Mouse (Mus musculus) left cerebral cortex, adult 6 months (tissue): ENCODE results near the gene Slc27a5. TPM values are rescaled to one million over a fixed set of nuclear protein-coding genes. Genes with fewer than 3 reads are reported as not detected.

Experiments used
- long read RNA-seq, 2 experiments: library from polyadenylated mRNA; unstranded; transcript quantifications; one replicate each; pipeline ENCODE4 v2.0.0; 2019 to 2020
- polyA plus RNA-seq: library from polyadenylated mRNA; unstranded; fragments of <200 nt; fragmentation: Nextera tagmentation; gene quantifications from 2 replicates; pipeline ENCODE4 v1.2.3, GENCODE M21; 2021

Gene Slc27a5
- polyA plus RNA-seq: not detected in 2 replicates
- long read RNA-seq, experiment 1: 0 reads
- long read RNA-seq, experiment 2: 0 reads

DNA sequence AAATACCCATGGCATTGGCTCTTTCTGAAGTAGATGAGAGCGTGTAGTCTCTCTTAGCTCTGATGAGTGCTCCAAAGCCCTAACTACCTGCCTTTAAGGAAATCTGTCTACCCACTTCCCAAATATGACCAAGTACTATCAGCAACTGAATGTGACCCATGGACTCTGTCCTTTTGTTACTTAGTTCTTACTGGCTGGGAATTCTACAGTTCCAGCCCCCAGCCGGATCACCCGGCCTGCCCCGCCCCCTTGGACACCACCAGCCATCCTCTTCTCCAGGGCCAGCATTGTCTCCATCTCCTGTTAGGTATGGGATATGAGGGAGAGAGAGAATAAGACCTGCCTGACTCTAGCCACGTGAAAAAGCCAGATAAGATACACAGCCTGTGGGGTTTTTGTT, at the start of gene Slc27a5:
TSS of gene Slc27a5 (minus strand) at position 140 of the 400 bp plus-strand sequence.

DNA sequence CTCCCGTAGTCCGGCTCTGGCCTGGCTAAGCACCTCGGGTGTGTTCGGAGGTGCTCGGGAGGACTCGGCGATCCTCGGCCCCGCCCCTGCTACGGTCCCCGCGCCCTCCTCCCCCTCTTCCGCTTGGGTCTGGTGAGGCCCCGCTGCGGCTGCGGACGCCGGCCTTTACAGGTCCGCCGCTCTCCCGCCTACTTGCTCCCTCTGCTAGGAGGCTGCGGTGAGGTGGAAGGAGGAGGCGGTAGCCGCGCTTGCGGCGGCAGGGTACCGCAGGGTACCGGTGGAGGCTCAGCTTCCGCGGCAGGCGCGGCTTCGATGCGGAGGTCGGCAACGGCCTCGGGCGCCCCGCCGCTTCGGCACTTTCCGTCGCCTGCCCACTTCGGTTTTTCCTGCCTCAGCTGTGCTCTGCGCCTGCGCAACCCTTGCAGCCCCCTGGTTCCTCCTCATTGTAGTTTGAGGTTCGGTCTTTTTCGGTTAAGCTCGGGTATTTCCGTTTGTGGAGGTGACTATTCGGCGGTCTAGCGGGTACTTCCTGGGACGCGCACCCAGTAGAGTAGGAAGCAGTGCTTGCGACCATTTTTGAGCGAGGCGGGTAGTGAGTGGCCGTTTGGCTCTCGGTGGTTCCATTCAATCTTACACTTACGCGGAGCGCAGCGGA, 40.0 kb upstream of the Slc27a5 start, which contains the start of gene Ube2m:
TSS of gene Ube2m (minus strand) at position 375 of the 655 bp plus-strand sequence.

DNA sequence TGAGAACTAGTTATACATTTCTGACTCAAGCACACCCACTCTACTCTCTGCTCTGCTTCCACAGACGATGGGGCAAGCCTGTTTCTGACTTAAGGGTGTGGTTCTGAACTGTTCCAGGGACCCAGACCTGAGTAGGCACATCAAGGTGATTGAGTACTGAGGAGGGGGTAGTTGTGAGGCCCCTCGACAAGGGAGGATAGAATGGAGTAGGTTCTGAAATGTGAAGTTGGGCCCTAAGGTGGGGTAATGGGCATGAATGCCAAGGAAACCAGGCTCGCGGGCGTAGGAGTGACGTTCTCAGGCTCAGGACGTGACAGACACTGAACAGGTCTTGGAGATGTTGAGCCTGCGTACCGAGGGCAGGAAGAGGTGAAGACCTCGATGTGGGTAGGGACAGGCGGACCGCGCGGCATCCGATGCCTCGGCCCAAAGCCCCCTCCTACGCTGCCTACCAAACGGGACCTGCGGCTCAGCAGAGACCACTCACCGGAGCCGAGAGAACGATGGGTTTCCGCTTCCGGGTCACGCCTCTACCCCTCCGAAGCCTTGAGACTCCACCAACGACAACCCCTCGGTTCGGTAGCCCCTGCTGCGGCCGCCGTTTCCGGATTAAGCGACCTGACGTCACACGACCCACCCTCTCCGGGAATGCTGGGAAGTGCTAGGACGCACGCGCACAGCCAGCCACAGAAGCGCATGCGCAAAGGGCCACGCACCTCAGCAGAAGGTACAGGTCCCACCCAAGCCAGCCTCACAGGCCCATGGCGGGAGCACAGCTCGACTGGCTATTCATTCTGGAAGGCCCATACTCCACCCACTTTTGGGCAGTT, 36.4 kb upstream of the Slc27a5 start, which contains the start of gene Chmp2a:
TSS of gene Chmp2a (minus strand) at position 660 of the 830 bp plus-strand sequence.

GRCm38 (mm10) chr7:13010005-13010908, 12.3 kb upstream of the Slc27a5 start, which contains the start of gene Zbtb45:
TSS of gene Zbtb45 (minus strand) at chr7:13010034.

DNA sequence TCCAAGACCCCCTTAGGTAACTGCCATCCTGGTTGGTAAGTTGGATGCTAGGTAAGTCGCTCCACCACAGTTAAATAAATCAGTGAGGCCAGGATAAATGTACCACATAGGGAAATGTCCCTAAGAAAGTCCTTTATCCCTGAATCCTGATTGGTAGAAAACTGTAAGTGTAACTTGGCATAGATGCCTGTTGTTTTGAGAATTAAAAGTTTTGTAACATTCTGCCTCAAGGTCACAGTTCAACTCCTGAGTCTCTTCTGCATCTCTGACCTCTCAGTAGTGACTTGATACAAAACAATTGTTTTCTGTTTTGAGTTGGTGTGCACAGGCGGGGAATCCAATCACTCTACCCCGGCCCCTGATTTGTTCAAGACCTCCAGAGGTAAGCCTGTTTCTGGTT, 859 bp upstream of the Slc27a5 start, which contains the start of gene Trim28:
TSS of gene Trim28 (plus strand) at position 264 of the 400 bp plus-strand sequence.

DNA sequence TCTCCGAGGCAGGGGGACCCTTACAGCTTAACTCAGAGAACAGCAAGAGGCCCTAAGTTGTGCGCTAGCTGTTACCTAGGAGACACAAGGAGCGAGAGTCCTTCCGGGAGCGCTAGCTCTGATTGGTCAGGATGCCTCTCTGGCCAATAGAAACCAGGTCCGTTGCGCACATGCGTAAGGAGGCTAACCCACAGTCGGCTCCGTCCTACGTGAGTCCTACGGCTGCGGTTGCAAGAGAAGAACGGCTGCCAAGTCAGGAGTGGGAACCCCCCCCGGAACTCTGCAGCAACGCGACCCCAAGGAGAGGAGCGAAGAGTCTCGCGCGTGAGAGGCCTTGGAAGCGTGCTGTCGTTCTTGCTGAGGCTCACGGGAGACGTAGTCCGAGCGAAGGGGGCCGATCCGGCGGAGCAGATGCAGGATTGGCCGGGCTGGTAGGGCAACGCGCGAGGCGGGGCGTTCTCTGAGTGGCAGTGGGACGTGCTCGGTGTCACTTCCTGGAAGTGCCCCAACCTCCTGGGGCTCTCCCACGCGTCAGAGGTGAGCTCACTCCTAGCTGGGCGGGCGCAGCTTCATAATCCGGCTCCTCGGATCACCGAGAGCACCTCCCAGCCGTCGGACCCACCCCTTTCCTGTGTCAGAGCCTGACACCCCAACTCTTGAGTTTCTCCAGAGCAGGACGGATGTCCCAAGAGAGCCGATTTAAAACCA, 20.2 kb downstream of the Slc27a5 start, which contains the start of gene Zfp446:
TSS of gene Zfp446 (plus strand) at position 167 of the 708 bp plus-strand sequence.

DNA sequence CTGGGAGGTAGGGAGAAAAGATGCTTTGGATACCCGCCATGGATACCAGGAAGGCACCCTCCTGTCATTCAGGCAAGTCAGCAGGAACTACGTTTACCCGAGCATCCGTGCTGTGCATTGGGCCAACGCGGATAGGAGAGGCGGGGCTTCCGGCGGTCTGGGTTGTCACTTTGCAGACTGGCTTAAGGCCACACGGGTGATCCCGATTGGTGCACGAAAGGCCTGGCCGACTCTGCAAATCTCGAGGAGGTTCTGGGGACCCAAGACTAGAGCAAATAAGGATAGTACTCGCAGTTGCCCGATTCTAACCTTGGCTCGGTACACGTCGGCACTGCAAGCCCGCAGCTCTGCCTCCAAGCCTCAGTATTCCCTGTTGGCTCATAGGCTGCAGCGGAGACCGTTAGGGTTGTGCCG, 32.3 kb downstream of the Slc27a5 start, which contains the start of gene Zfp324:
TSS of gene Zfp324 (plus strand) at position 161 of the 414 bp plus-strand sequence.

Other genes starting within 250 kb of the Slc27a5 start
- gene Zscan18, start 194.6 kb downstream of the Slc27a5 start, polyA plus RNA-seq: 5.4 and 7.1 TPM in 2 replicates
- gene Zfp329, start 179.3 kb downstream of the Slc27a5 start, polyA plus RNA-seq: 9.1 and 9.8 TPM in 2 replicates
- gene Zfp110, start 163.4 kb downstream of the Slc27a5 start, polyA plus RNA-seq: 5.6 and 8.0 TPM in 2 replicates
- 3.0 and 3.7 TPM in 2 replicates for gene Zfp128, start 117.0 kb downstream of the Slc27a5 start, polyA plus RNA-seq
- gene Zscan22, start 100.4 kb downstream of the Slc27a5 start, polyA plus RNA-seq: 9.4 and 10.1 TPM in 2 replicates
- 501 and 651 TPM in 2 replicates for gene Rps5, start 75.9 kb downstream of the Slc27a5 start, polyA plus RNA-seq
- gene Rnf225, start 70.8 kb downstream of the Slc27a5 start, polyA plus RNA-seq: 0.72 and 0.75 TPM in 2 replicates
- gene Zfp324, start 32.4 kb downstream of the Slc27a5 start, polyA plus RNA-seq: 2.1 and 2.2 TPM in 2 replicates
- gene Zfp446, start 20.3 kb downstream of the Slc27a5 start, polyA plus RNA-seq: 3.5 and 3.7 TPM in 2 replicates
- 54.8 and 98.3 TPM in 2 replicates for gene Trim28, start 922 bp upstream of the Slc27a5 start, polyA plus RNA-seq
- gene Zbtb45, start 11.8 kb upstream of the Slc27a5 start, polyA plus RNA-seq: 7.8 and 11.4 TPM in 2 replicates
- 313 and 375 TPM in 2 replicates for gene Chmp2a, start 36.6 kb upstream of the Slc27a5 start, polyA plus RNA-seq
- gene Ube2m, start 40.1 kb upstream of the Slc27a5 start, polyA plus RNA-seq: 24.0 and 50.3 TPM in 2 replicates
- gene Mzf1, start 56.6 kb upstream of the Slc27a5 start, polyA plus RNA-seq: 6.9 and 8.3 TPM in 2 replicates
- not detected in 2 replicates for gene Vmn1r85, start 97.0 kb upstream of the Slc27a5 start, polyA plus RNA-seq
- gene Vmn1r86, start 121.7 kb upstream of the Slc27a5 start, polyA plus RNA-seq: not detected in 2 replicates
- gene Vmn1r87, start 142.0 kb upstream of the Slc27a5 start, polyA plus RNA-seq: not detected in 2 replicates
- not detected in 2 replicates for gene Vmn1r88, start 161.4 kb upstream of the Slc27a5 start, polyA plus RNA-seq
- not detected in 2 replicates for gene Vmn1r89, start 214.8 kb upstream of the Slc27a5 start, polyA plus RNA-seq